Mouse (Mus musculus): ENCODE data around the gene Dyrk1a. TPM values are rescaled to one million over a fixed set of nuclear protein-coding genes. Genes with fewer than 3 reads are reported as not detected.
A peak's percentile ranks its signal among the peaks of the same experiment; 100 is the strongest.

The Dyrk1a gene
- total RNA-seq, 4 experiments from 2014 or later: 62.2 to 78.6 (median 69.6) TPM

- no peak for DNase-seq
Observed at GRCm38 (mm10) chr16:94591536-94591935, 21.7 kb downstream of the Dyrk1a start.

GRCm38 (mm10) chr16:94596633-94597032 lies 26.8 kb downstream of the Dyrk1a start:
- DNase-seq: no peak

- DNase-seq: no peak
Observed at GRCm38 (mm10) chr16:94597640-94598039, 27.8 kb downstream of the Dyrk1a start.

- no peak for DNase-seq
Observed at GRCm38 (mm10) chr16:94599977-94600724, 30.3 kb downstream of the Dyrk1a start.

GRCm38 (mm10) chr16:94601089-94601488 lies 31.3 kb downstream of the Dyrk1a start:
- no peak for DNase-seq

GRCm38 (mm10) chr16:94601540-94601953 lies 31.7 kb downstream of the Dyrk1a start:
- DNase-seq: peak; percentile 71

GRCm38 (mm10) chr16:94602188-94602587 lies 32.4 kb downstream of the Dyrk1a start:
- no peak for DNase-seq

GRCm38 (mm10) chr16:94602730-94603129 lies 32.9 kb downstream of the Dyrk1a start:
- no peak for DNase-seq

GRCm38 (mm10) chr16:94606169-94606568 lies 36.4 kb downstream of the Dyrk1a start:
- DNase-seq: no peak

- DNase-seq: no peak
Observed at GRCm38 (mm10) chr16:94607468-94607867, 37.7 kb downstream of the Dyrk1a start.

- no peak for DNase-seq
Observed at GRCm38 (mm10) chr16:94608706-94609594, 39.1 kb downstream of the Dyrk1a start.

GRCm38 (mm10) chr16:94612573-94612972 lies 42.8 kb downstream of the Dyrk1a start:
- DNase-seq: no peak

GRCm38 (mm10) chr16:94617255-94617654 lies 47.4 kb downstream of the Dyrk1a start:
- no peak for DNase-seq

GRCm38 (mm10) chr16:94618543-94618942 lies 48.7 kb downstream of the Dyrk1a start:
- peak; percentile 60 for DNase-seq

- DNase-seq: no peak
Observed at GRCm38 (mm10) chr16:94619301-94619700, 49.5 kb downstream of the Dyrk1a start.

- peak; percentile 61 for DNase-seq
Observed at GRCm38 (mm10) chr16:94624871-94625270, 55.1 kb downstream of the Dyrk1a start.

- DNase-seq: no peak
Observed at GRCm38 (mm10) chr16:94625639-94626038, 55.8 kb downstream of the Dyrk1a start.

- DNase-seq: no peak
Observed at GRCm38 (mm10) chr16:94627736-94628135, 57.9 kb downstream of the Dyrk1a start.

GRCm38 (mm10) chr16:94628976-94629729 lies 59.3 kb downstream of the Dyrk1a start:
- no peak for DNase-seq

- DNase-seq: peak; percentile 64
Observed at GRCm38 (mm10) chr16:94631984-94632383, 62.2 kb downstream of the Dyrk1a start.

GRCm38 (mm10) chr16:94632424-94632963 lies 62.7 kb downstream of the Dyrk1a start:
- no peak for DNase-seq

- no peak for DNase-seq
Observed at GRCm38 (mm10) chr16:94633012-94633411, 63.2 kb downstream of the Dyrk1a start.
